Mouse (Mus musculus): ENCODE results near the gene Igfals. TPM values are rescaled to one million over a fixed set of nuclear protein-coding genes. Genes with fewer than 3 reads are reported as not detected.

The Igfals gene
- total RNA-seq, 2 experiments from 2014 or later = 0.22 TPM; not detected in 1

GRCm38 (mm10) chr17:24860076-24860475 is 5.7 kb upstream of the Igfals start:
- intact Hi-C loops (cut with DNase I) = no loop called here
- no peak for DNase-seq

- DNase-seq = no peak
- intact Hi-C loops (cut with DNase I) = no loop called here
Measured at GRCm38 (mm10) chr17:24861785-24862184, 4.0 kb upstream of the Igfals start.

GRCm38 (mm10) chr17:24867914-24868313 is 2.1 kb downstream of the Igfals start:
- DNase-seq = no peak
- intact Hi-C loops (cut with DNase I) = no loop called here

GRCm38 (mm10) chr17:24873695-24874404 is 8.1 kb downstream of the Igfals start:
- intact Hi-C loops (cut with DNase I) = no loop called here
- DNase-seq = no peak

GRCm38 (mm10) chr17:24874405-24874745 is 8.6 kb downstream of the Igfals start:
- intact Hi-C loops (cut with DNase I) = no loop called here
- no peak for DNase-seq

GRCm38 (mm10) chr17:24874989-24875388 is 9.2 kb downstream of the Igfals start:
- intact Hi-C loops (cut with DNase I) = no loop called here
- DNase-seq = no peak

- no peak for DNase-seq
- intact Hi-C loops (cut with DNase I) = no loop called here
Measured at GRCm38 (mm10) chr17:24877336-24878116, 11.7 kb downstream of the Igfals start.

- DNase-seq = no peak
- intact Hi-C loops (cut with DNase I) = no loop called here
Measured at GRCm38 (mm10) chr17:24878117-24878397, 12.3 kb downstream of the Igfals start.

GRCm38 (mm10) chr17:24878531-24878930 is 12.7 kb downstream of the Igfals start:
- intact Hi-C loops (cut with DNase I) = no loop called here
- no peak for DNase-seq

GRCm38 (mm10) chr17:24881738-24882440 is 16.1 kb downstream of the Igfals start:
- intact Hi-C loops (cut with DNase I) = no loop called here
- peak; percentile 54 for DNase-seq

GRCm38 (mm10) chr17:24884391-24884790 is 18.6 kb downstream of the Igfals start:
- intact Hi-C loops (cut with DNase I) = no loop called here
- DNase-seq = no peak

- no peak for DNase-seq
- intact Hi-C loops (cut with DNase I) = no loop called here
Measured at GRCm38 (mm10) chr17:24885356-24886133, 19.7 kb downstream of the Igfals start.

GRCm38 (mm10) chr17:24886134-24886931 is 20.5 kb downstream of the Igfals start, which contains the start of the genes Nubp2 and Spsb3:
Nubp2 (minus strand) TSS chr17:24886349.
Spsb3 (plus strand) TSS chr17:24886643.
- DNase-seq = peak; percentile 98
- intact Hi-C loops (cut with DNase I) = no loop called here

- intact Hi-C loops (cut with DNase I) = no loop called here
- no peak for DNase-seq
Measured at GRCm38 (mm10) chr17:24886932-24887271, 21.1 kb downstream of the Igfals start.

GRCm38 (mm10) chr17:24887291-24888080 is 21.7 kb downstream of the Igfals start:
- intact Hi-C loops (cut with DNase I) = no loop called here
- no peak for DNase-seq

GRCm38 (mm10) chr17:24888862-24889261 is 23.1 kb downstream of the Igfals start:
- DNase-seq = no peak
- intact Hi-C loops (cut with DNase I) = no loop called here

GRCm38 (mm10) chr17:24890151-24891092 is 24.6 kb downstream of the Igfals start:
- no peak for DNase-seq
- intact Hi-C loops (cut with DNase I) = no loop called here

GRCm38 (mm10) chr17:24891321-24891720 is 25.5 kb downstream of the Igfals start:
- no peak for DNase-seq
- intact Hi-C loops (cut with DNase I) = no loop called here
